Mouse (Mus musculus) cerebellum, adult 2 months (tissue): ENCODE data around the gene Ncor2. TPM values are rescaled to one million over a fixed set of nuclear protein-coding genes. Genes with fewer than 3 reads are reported as not detected.

Source experiments
- DNase-seq, 2 experiments: peaks; one replicate each; pipeline ENCODE4 v3.0.0; 2021
- H3K27ac ChIP-seq: fragments of 200-500 bp; 2 replicates; pipeline ENCODE4 v1.5.1; 2012; ENCODE audit warnings: low read length, control low read depth, inconsistent platforms; ENCODE audit not compliant: insufficient read depth
- H3K27me3 ChIP-seq: fragments of 200-500 bp; 2 replicates; pipeline ENCODE4 v1.6.1; 2012; ENCODE audit warnings: inconsistent platforms, mild to moderate bottlenecking, low read length, moderate library complexity; ENCODE audit not compliant: control insufficient read depth, insufficient read depth
- H3K4me1 ChIP-seq: fragments of 200-500 bp; 2 replicates; pipeline ENCODE4 v1.6.1; 2011; ENCODE audit warnings: low read length; ENCODE audit not compliant: control insufficient read depth, insufficient read depth
- H3K4me3 ChIP-seq: fragments of 200-500 bp; replicated peaks from 2 replicates; pipeline ENCODE3; 2011; ENCODE audit warnings: mild to moderate bottlenecking, low read depth, low read length, control low read depth; ENCODE audit not compliant: insufficient read depth
- CTCF ChIP-seq: fragments of 200-500 bp; IDR thresholded peaks from 2 replicates; pipeline ENCODE4 v1.5.1; 2011; ENCODE audit warnings: low read depth, mild to moderate bottlenecking, control low read depth, low read length, moderate library complexity, borderline replicate concordance; ENCODE audit not compliant: insufficient read depth
- POLR2A ChIP-seq: fragments of 200-500 bp; IDR thresholded peaks from 2 replicates; pipeline ENCODE4 v1.6.1; 2011; ENCODE audit warnings: low read length, control low read depth, borderline replicate concordance; ENCODE audit not compliant: insufficient read depth
- WGBS: fragments of 180-500 bp; shearing (Covaris S2); methylation state at CpG from one replicate; pipeline ENCODE4 v1.1.7; 2018; 5-methylcytosine and 5-hydroxymethylcytosine counted together
- polyA plus RNA-seq: library from polyadenylated mRNA; depleted of rRNA; stranded (reverse); fragments of >200 nt; gene quantifications from 2 replicates; pipeline ENCODE4 v1.2.3, GENCODE M21; 2012

Ncor2 gene
- polyA plus RNA-seq, 1 experiment: 93.2 TPM

DNA sequence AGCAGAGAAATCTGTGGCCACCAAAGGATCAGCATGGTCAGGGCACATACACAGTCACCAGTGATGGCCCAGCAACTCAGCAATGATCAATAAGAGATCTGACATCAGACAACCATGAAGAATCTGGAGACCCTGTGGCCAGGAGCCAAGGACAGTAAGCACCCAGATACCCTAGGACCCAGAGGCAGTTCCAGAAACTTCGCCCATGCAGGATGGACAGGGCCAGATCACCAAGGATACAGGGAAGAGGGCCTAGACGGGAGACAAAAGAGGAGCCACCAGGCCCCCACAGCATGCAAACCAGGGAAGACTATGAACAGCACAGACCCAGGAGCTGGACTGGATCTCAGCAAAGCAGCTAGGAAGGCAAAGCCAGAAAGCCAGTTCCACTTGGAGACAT lies 47.0 kb downstream of the Ncor2 start:
- DNase-seq: peak in 1 of 2 experiments; percentile 48
- 73% methylated on average over 2 of the region's 2 CpGs for WGBS
- Histone ChIP-seq H3K4me1 (peaks cover 81% of the 10 kb centered on the region), H3K4me3 (no peak overlapping the region), H3K27ac (no peak overlapping the region), H3K27me3 (no peaks in the 10 kb centered on the region)
- no peak for TF ChIP-seq POLR2A
- no peak for TF ChIP-seq CTCF

- WGBS: 44% methylated on average over 3 of the region's 3 CpGs
- no peak for DNase-seq
Measured at GRCm38 (mm10) chr5:125130406-125130805, 48.6 kb downstream of the Ncor2 start.

GRCm38 (mm10) chr5:125128939-125129385 lies 50.1 kb downstream of the Ncor2 start:
- H3K4me3 ChIP-seq: no peak overlapping the region
- TF ChIP-seq POLR2A: no peak
- TF ChIP-seq CTCF: no peak
- H3K4me1 ChIP-seq: peaks cover 85% of the 10 kb centered on the region
- H3K27ac ChIP-seq: peak overlapping the region; percentile 0; the same call in 1 of the 2 replicates
- 3% methylated on average over 14 of the region's 14 CpGs for WGBS
- H3K27me3 ChIP-seq: no peaks in the 10 kb centered on the region
- DNase-seq: peak; percentile 84 to 91

More at GRCm38 (mm10) chr5:125130406-125130805, 48.6 kb downstream of the Ncor2 start:
- TF ChIP-seq CTCF (no peak), POLR2A (no peak)
- H3K27ac ChIP-seq: no peak overlapping the region
- H3K4me1 ChIP-seq: peaks cover 82% of the 10 kb centered on the region
- no peaks in the 10 kb centered on the region for H3K27me3 ChIP-seq
- H3K4me3 ChIP-seq: no peak overlapping the region

GRCm38 (mm10) chr5:125127920-125128319 lies 51.1 kb downstream of the Ncor2 start:
- peaks cover 81% of the 10 kb centered on the region for H3K4me1 ChIP-seq
- H3K27me3 ChIP-seq: no peaks in the 10 kb centered on the region
- TF ChIP-seq POLR2A: no peak
- no peak for TF ChIP-seq CTCF
- no peak for DNase-seq
- 65% methylated on average over 1 of the region's 1 CpGs for whole genome bisulfite sequencing
- H3K4me3 ChIP-seq: no peak overlapping the region
- no peak overlapping the region for H3K27ac ChIP-seq

DNA sequence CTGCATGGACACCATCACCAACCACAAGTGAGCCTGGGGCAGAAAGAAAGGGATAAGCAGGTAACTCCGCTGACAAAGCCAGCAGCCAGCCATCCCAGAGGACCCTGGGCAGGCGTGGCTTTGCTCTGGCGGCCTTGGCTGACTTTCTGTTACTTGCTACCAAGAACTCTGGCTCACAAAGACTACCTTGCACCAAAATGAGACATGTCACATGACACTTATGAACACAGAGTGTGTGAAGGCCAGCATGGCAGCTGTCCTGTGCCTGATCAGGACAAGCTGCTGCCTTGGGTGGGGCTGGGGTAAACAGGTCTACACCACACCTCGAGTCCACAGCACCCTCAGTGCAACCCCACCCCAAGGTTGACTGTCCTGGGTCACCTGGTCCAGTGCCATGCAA lies 51.6 kb downstream of the Ncor2 start:
- Histone ChIP-seq H3K4me1 (peaks cover 79% of the 10 kb centered on the region), H3K4me3 (no peak overlapping the region), H3K27me3 (no peaks in the 10 kb centered on the region), H3K27ac (no peak overlapping the region)
- DNase-seq: no peak
- TF ChIP-seq CTCF (no peak), POLR2A (no peak)
- WGBS: 83% methylated on average over 4 of the region's 4 CpGs

DNA sequence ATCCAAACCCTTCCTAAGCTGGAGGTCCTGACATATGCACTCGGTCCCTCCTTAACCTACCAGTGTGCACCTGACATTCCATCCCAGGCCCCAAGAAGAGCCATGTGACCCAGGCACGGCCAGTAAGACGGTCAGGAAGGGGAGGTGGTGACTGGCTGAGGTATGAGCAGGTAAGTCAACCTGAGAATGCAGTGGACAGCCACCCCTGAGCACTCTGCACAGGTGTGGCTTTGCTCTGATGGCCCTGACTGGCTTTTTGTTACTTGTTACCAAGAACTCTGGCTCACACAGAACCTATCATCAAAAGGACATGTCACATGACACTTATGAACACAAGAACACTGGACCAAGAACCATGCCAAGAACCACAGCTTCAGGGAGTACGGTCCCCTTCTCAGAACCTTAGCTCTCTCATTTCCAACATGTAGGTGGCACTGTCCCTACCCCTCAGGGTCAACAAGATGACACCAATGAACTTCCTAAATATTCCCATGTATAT lies 53.0 kb downstream of the Ncor2 start:
- DNase-seq: no peak
- Histone ChIP-seq H3K4me1 (peaks cover 79% of the 10 kb centered on the region), H3K27ac (no peak overlapping the region), H3K4me3 (no peak overlapping the region), H3K27me3 (no peaks in the 10 kb centered on the region)
- WGBS: 28% methylated on average over 4 of the region's 4 CpGs
- TF ChIP-seq CTCF (no peak), POLR2A (no peak)

- peaks cover 73% of the 10 kb centered on the region for H3K4me1 ChIP-seq
Measured at GRCm38 (mm10) chr5:125125219-125125618, 53.8 kb downstream of the Ncor2 start.

DNA sequence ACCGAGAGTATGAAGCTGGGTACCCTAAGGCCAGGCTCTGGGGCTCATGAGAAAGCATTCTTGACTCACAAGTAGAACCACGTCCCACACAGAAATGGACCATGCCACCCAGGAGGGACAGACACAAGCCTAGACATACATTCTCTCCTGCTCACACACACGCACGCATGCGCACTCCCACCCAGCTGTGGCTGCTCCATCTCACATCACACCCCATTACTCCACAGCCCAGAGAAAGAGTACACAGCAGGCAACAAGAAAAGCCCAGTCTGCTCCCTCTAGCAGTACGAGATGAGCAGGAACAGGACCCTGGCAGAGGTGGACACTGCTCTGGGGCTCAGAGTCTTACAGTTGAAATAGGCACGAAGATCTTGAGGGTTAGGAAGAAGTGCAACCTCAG lies 55.0 kb downstream of the Ncor2 start:
- 81% methylated on average over 7 of the region's 7 CpGs for WGBS
- Histone ChIP-seq H3K4me1 (peaks cover 72% of the 10 kb centered on the region), H3K27me3 (no peaks in the 10 kb centered on the region)

More at GRCm38 (mm10) chr5:125125219-125125618, 53.8 kb downstream of the Ncor2 start:
- TF ChIP-seq POLR2A (no peak), CTCF (no peak)
- Histone ChIP-seq H3K27me3 (no peaks in the 10 kb centered on the region), H3K27ac (peak overlapping the region; percentile 37; the same call in 1 of the 2 replicates), H3K4me3 (no peak overlapping the region)
- 12% methylated on average over 3 of the region's 3 CpGs for WGBS
- peak in 1 of 2 experiments; percentile 47 for DNase-seq

GRCm38 (mm10) chr5:125123206-125123605 lies 55.8 kb downstream of the Ncor2 start:
- TF ChIP-seq POLR2A: no peak
- no peak for TF ChIP-seq CTCF
- H3K4me1 ChIP-seq: peaks cover 67% of the 10 kb centered on the region
- 53% methylated on average over 3 of the region's 3 CpGs for WGBS
- DNase-seq: no peak
- H3K4me3 ChIP-seq: no peak overlapping the region
- H3K27ac ChIP-seq: no peak overlapping the region
- H3K27me3 ChIP-seq: no peaks in the 10 kb centered on the region

More for the DNA sequence above, 55.0 kb downstream of the Ncor2 start:
- Histone ChIP-seq H3K4me3 (no peak overlapping the region), H3K27ac (no peak overlapping the region)
- DNase-seq: no peak
- no peak for TF ChIP-seq CTCF
